Mouse (Mus musculus) T-helper 2 cell (primary cell): ENCODE data around the gene Pnmal1.

Source experiments
- in situ Hi-C: fragments of 300-600 bp; cut with MboI, MseI; formaldehyde crosslinking; loops from one replicate; pipeline ENCODE4 v1.15.1; 2025; ENCODE audit warnings: high pct_unique_total_duplicates

Pnmal1 gene

DNA sequence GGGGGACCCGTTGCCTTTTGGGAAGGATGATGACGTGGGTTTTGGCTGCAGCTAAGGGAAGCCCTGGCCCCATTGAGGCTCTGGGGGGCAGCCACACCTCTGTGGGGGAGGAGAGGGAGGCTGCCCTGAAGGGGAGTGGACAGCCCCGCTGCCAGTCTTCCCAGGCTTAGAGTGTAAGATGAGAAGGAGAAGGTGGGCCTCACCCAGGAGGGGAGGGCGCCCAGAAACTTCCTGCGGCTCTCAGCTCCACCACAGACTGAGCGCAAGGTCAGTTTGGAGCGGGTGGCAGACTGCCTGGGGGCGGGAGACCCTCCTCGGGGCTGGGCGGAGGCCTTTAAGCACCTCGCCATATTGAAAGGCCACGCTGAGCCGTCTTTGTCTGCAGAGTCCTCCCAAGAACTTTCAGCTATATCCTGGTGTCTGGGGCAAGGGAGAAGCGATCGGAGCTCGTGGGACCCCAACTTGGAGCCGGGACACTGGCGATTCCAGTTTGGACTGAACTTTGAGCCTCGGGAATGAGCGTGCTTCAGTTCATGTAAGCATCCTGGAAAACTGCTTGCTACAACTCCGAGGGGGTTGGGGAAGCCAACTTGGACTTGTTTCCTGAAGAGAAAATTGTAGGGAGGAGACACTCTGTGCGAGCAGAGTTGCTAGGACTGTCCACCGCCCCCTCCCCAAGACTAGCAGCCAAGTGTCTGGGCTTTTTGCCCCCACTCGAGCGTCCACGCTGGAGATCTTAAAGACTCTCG, 34.3 kb downstream of the Pnmal1 start:
- in situ Hi-C loops: no loop called here

DNA sequence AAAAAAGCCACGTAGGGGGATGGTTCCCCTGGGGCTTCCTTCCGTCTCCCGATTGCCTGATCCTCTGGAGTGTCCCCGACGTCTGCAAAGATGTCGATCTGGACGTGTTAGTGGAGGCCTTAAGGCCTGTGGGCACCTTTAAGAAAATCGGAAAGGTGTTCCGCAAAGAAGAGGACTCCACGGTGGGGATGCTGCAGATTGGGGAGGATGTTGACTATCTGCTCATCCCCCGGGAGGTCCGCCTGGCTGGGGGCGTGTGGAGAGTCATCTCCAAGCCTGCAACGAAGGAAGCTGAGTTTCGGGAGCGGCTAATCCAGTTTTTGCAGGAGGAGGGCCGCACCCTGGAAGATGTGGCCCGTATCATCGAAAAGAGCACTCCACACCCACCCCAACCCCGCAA, 34.9 kb downstream of the Pnmal1 start:
- in situ Hi-C loops: no loop called here

DNA sequence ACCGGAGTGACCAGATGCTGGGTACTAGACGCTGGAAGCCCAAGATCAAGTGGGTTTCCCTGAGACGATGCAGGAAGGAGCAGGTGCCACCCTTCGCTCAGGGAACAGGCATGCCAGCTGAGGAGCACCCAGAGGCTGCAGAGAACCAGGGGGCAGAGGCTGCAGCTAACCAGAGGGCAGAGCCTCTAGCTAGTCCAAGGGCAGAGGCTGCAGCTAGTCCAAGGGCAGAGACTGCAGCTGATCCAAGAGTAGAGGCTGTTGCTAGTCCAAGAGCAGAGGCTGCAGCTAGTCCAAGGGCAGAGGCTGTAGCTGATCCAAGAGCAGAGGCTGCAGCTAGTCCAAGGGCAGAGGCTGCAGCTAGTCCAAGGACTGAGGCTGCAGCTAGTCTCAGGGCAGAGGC, 35.9 kb downstream of the Pnmal1 start:
- in situ Hi-C loops: loop anchor here (5.0 kb wide), 1 partner anchor 43 kb away; no protein-coding TSS in a partner anchor

DNA sequence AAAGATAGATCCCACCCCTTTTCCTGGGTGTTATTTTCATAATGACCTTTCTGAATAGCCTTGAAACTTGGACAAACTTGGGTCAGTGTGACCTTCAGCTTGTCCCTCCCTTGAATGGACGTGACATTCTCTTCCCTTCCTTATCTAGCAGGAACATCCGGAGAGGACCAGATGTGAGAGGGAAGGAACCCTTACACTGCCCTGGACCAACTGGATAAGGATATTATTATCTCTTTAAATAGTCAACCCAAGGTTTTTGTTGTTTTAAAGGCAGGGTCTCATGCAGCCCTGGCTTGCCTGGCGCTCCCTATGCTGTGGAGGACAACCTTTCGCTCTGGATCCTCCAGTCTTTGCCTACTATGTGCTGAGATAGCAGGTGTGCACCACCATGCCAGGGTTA, 39.8 kb downstream of the Pnmal1 start:
- in situ Hi-C loops: loop anchor here (5.0 kb wide), 1 partner anchor 47 kb away; no protein-coding TSS in a partner anchor

DNA sequence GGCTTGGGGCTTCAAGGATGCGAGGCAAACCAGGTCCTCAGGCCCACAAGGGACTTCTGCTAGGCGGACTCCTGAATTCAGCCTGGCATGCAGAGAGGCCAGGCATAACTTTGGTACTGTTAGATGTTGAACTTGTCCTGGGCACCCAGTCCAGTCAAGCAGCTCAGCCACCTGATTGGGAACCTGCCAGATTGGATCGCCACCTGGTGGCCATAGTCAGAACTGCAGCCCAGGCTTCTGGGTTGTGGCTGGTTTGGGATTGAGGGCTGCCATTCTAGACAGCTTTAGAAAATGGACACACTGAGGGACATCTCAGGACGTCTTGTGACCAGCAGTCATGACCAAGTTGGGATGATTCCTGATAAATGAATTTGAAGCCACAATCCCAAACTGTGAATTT, 40.2 kb downstream of the Pnmal1 start:
- in situ Hi-C loops: loop anchor here (5.0 kb wide), 2 partner anchors 47 to 67 kb away; no protein-coding TSS in a partner anchor

DNA sequence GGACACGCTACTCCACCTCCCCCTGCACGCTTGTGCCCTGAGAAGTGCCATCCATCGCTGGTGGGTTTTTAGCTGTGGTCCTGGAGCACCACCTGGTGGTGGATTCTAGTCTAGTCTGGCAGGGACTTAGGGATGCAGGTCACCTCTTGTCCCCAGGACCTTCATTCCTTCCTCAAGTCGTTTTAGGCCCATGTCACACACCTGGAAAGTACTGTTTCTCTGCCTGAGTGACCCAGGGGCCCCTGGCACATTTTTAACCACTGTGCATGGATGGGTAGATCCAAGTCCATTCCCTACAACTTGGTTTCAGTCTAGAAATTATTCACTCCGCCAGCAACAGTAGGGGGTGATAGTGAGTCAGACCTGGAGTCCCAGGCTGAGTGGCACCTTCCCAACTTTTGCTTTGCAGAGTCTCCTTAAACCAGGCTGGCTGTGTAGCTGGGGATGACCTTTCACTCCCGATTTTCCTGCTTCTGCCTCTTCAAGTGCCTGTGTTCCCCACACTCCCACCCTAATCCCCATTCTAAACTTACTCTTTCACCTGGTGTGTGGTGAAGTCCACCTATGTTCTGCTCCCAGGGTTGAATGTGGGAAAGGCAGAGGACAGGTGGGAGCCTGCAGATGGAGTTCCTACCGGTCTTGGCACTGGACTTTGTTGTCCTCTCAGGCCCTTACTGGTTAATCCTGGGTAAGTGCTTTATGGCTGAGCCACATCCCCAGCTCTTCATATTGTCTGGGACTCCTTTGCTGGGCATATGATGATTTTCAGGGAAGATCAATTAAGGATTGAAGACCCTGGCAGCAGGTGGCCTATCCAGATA, 43.1 kb downstream of the Pnmal1 start:
- in situ Hi-C loops: loop anchor here (5.0 kb wide), 1 partner anchor 70 kb away; no protein-coding TSS in a partner anchor

DNA sequence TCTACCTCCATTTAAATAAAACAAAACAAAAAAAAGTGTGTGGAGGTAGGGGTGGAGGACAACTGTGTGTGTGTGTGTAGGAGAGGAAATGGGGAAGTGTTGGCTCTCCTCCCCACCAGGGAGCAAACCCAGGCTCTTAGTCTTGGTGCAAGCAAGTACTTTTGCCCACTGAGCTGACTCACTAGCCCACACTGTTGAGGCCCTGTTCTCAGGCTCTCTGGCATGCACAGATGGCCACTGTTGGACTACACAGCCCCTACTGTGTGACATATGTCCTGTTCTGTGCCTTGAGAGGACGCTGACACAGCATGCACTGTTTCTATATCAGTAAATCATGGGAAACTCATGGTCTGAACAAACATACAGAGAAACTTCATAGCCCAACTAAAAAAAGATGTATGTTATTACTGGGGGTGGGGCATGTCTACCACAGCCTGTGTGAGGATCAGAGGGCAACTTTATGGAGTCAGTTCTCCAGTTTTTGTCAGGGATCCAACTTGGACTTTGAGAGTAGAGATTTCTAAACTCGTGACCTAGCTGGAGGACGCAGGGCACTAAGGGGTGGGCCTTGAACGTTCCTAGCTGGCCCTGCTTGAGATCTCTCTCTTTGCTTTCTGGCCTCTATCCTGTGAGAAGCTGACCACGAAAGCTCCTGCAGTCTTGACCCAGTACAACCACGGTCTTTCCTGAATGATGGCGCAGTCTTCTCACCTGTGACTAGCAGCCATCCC, 43.9 kb downstream of the Pnmal1 start:
- in situ Hi-C loops: loop anchor here (5.0 kb wide), 1 partner anchor 71 kb away; no protein-coding TSS in a partner anchor

DNA sequence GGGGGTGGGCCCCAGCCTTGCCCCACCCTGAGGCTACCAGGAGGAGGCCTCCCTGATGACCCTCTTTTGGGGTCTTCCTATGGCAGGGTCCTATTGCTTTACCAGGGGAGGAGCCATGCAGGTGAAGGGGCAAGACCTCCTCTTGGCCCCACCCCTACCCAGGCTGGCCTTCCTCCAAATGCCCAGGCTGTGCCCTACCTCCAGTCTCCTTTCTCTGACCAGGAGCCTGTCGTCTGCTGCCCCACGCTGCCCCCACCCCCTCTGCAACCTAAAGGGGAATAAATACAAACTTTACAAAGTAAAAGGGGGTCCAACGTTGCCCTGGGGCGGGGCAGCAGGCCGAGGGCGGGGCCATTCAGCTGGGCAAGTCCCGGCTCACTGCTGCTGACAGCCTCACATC, 45.2 kb downstream of the Pnmal1 start:
- in situ Hi-C loops: loop anchor here (5.0 kb wide), 1 partner anchor 72 kb away; no protein-coding TSS in a partner anchor

DNA sequence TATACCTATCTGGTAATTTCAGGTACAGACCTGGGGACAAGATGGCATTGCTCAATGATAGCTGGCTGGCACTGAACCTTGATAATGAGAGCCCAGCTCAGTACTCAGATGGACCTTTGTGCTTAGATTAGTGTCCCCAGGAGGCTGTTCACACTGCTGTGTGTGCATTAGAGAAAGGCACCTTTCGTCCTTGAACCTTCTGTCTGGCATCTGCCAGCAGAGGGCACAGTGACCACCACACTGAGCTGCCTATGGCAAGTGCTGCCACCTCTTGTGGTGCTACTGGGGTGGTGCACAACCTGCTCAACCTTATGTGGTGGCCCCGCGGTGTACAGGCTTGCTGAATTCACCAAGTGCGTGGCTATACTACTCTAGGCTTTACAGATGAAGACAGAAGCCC, 47.8 kb downstream of the Pnmal1 start:
- in situ Hi-C loops: no loop called here

DNA sequence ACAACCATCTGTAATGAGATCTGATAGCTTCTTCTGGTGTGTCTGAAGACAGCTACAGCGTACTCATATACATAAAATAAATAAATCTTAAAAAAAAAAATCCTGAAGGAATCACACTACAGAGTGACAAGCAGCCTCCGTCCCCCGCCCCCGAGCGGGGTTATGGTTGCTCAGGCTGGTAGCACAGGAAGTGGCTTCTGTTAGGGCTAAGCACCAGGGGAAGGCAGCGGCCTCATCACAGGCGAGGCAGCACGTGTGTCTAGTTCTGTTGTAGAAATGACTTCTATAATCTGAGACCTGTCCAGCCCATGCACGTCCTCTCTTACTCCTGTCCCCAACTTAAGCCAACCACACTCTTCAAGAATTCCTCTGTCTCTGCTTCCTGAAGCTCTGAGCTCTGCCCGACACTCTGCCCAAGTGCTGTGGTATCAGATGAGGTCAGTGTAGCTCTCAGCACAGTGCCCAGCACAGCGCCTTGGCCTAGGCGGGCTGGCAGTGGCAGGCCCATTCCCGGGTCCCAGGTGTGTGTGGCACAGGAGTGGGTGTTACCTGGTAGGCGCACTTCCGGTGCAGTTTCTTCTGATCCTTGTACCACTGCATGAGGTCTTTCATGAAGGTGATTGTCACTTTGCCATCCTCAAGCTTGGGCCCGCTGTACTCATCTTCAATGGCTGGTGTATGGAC, 50.0 kb downstream of the Pnmal1 start:
- in situ Hi-C loops: no loop called here

DNA sequence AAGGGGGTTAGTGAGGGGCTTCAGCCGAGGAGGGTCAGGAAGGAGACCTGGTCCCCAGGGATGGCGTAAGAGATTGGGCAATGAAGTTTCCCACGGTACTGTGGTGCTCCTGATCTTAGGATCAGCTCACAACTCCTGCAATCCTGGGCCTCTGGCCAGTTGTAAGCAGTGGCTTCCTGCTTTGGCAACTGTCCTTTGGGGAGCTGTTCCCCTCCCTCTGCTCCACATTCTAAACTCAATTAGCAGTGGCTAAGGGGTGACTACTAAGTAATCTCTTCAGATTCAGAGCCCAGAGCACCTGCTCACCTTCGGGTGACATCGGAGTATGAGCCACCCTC, 50.5 kb downstream of the Pnmal1 start:
- in situ Hi-C loops: no loop called here

DNA sequence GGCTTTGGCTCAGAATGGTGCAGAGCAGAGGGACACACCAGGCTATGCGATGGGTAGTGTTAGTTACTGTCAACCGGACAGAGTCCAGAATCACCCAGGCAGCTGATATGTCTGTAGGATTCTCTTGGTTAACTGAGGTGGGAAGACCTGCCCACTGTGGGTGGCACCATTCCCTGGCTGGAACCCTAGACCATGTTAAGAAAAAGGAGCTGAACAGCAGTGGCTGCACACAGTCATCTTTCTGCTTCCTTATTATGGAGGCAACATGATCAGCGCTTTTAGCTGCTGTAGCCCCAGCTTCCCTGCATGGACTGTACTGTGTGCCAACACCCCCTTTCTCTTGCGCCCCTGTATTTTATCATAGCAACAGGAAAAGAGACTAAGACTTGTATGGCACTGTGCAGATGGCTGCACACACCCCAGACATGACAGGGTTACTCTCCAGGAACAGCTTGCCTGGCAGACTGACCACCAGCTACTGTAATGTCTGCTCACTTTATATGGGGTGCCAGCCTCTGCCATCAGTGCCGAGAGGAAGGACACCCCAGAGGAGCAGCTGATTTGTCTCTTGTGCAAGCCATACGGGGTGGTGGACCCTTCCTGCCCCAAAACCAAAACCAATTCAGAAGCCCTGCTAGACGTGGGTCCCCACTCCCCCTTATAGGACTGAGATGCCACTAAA, 52.6 kb downstream of the Pnmal1 start:
- in situ Hi-C loops: no loop called here
